Mouse (Mus musculus): ENCODE measurements around the gene Usp7. TPM values are rescaled to one million over a fixed set of nuclear protein-coding genes. Genes with fewer than 3 reads are reported as not detected.
A peak's percentile ranks its signal among the peaks of the same experiment; 100 is the strongest.

The Usp7 gene
- polyA plus RNA-seq, 1 experiment from 2014 or later = 61.4 TPM

- under 1% methylated on average over 18 of the region's 18 CpGs for WGBS
- peak overlapping the region; percentile 60; the same call in 1 of the 2 replicates for H3K27ac ChIP-seq (ENCODE audit: low read depth, low read length)
- H3K9ac ChIP-seq (replicated peaks; ENCODE audit: low read depth, low read length) = peak overlapping the region; percentile 80
- H3K4me1 ChIP-seq (ENCODE audit: control insufficient read depth, insufficient read depth, low read length) = peaks cover 34% of the 10 kb centered on the region
- H3K36me3 ChIP-seq (ENCODE audit: control insufficient read depth, insufficient read depth, low read length) = no peaks in the 10 kb centered on the region
- no peak for ATAC-seq (ENCODE audit: low read depth)
- peak overlapping the region; percentile 89 for H3K4me3 ChIP-seq (ENCODE audit: low read depth, low read length)
- peak overlapping the region; percentile 89 for H3K4me2 ChIP-seq (ENCODE audit: low read depth, low read length)
- H3K27me3 ChIP-seq (ENCODE audit: control insufficient read depth, insufficient read depth, low read length) = no peaks in the 10 kb centered on the region
- no peaks in the 10 kb centered on the region for H3K9me3 ChIP-seq (ENCODE audit: control insufficient read depth, low read length)
These were observed 119.8 kb downstream of the Usp7 start for GRCm38 (mm10) chr16:8672350-8672687.

- Histone ChIP-seq H3K9ac (replicated peaks; ENCODE audit: low read depth, low read length) (peak within 1 kb of the TSS; percentile 80), H3K4me1 (ENCODE audit: control insufficient read depth, insufficient read depth, low read length) (peaks cover 35% of the 10 kb centered on the region), H3K9me3 (ENCODE audit: control insufficient read depth, low read length) (no peaks in the 10 kb centered on the region), H3K4me2 (ENCODE audit: low read depth, low read length) (peak within 1 kb of the TSS; percentile 89), H3K27me3 (ENCODE audit: control insufficient read depth, insufficient read depth, low read length) (no peaks in the 10 kb centered on the region), H3K4me3 (ENCODE audit: low read depth, low read length) (peak within 1 kb of the TSS; percentile 89), H3K36me3 (ENCODE audit: control insufficient read depth, insufficient read depth, low read length) (no peaks in the 10 kb centered on the region), H3K27ac (ENCODE audit: low read depth, low read length) (peak within 1 kb of the TSS; percentile 79)
- under 1% methylated on average over 63 of the region's 67 CpGs for WGBS
- ATAC-seq (ENCODE audit: low read depth) = peak; percentile 93
These were observed 120.4 kb downstream of the Usp7 start, which contains the start of gene Carhsp1 for GRCm38 (mm10) chr16:8671551-8672349. Gene Carhsp1 (minus strand): TSS chr16:8672155.

GRCm38 (mm10) chr16:8670041-8671035 is 121.8 kb downstream of the Usp7 start:
- H3K36me3 ChIP-seq (ENCODE audit: control insufficient read depth, insufficient read depth, low read length) = no peaks in the 10 kb centered on the region
- 6% methylated on average over 14 of the region's 15 CpGs for WGBS
- H3K4me1 ChIP-seq (ENCODE audit: control insufficient read depth, insufficient read depth, low read length) = peaks cover 44% of the 10 kb centered on the region
- no peaks in the 10 kb centered on the region for H3K9me3 ChIP-seq (ENCODE audit: control insufficient read depth, low read length)
- H3K4me2 ChIP-seq (ENCODE audit: low read depth, low read length) = peak overlapping the region; percentile 89
- peak overlapping the region; percentile 80 for H3K9ac ChIP-seq (replicated peaks; ENCODE audit: low read depth, low read length)
- peak overlapping the region; percentile 89 for H3K4me3 ChIP-seq (ENCODE audit: low read depth, low read length)
- H3K27ac ChIP-seq (ENCODE audit: low read depth, low read length) = peak overlapping the region; percentile 79
- ATAC-seq (ENCODE audit: low read depth) = peak; percentile 39
- no peaks in the 10 kb centered on the region for H3K27me3 ChIP-seq (ENCODE audit: control insufficient read depth, insufficient read depth, low read length)

- H3K9me3 ChIP-seq (ENCODE audit: control insufficient read depth, low read length) = no peaks in the 10 kb centered on the region
- peak overlapping the region; percentile 89 for H3K4me2 ChIP-seq (ENCODE audit: low read depth, low read length)
- peak overlapping the region; percentile 89 for H3K4me3 ChIP-seq (ENCODE audit: low read depth, low read length)
- H3K36me3 ChIP-seq (ENCODE audit: control insufficient read depth, insufficient read depth, low read length) = no peaks in the 10 kb centered on the region
- H3K9ac ChIP-seq (replicated peaks; ENCODE audit: low read depth, low read length) = peak overlapping the region; percentile 80
- no peak for ATAC-seq (ENCODE audit: low read depth)
- peaks cover 46% of the 10 kb centered on the region for H3K4me1 ChIP-seq (ENCODE audit: control insufficient read depth, insufficient read depth, low read length)
- WGBS = 50% methylated on average over 5 of the region's 5 CpGs
- peak overlapping the region; percentile 79 for H3K27ac ChIP-seq (ENCODE audit: low read depth, low read length)
- H3K27me3 ChIP-seq (ENCODE audit: control insufficient read depth, insufficient read depth, low read length) = no peaks in the 10 kb centered on the region
These were observed 122.7 kb downstream of the Usp7 start for GRCm38 (mm10) chr16:8669432-8669831.

- Histone ChIP-seq H3K9ac (replicated peaks; ENCODE audit: low read depth, low read length) (no peak overlapping the region), H3K9me3 (ENCODE audit: control insufficient read depth, low read length) (no peaks in the 10 kb centered on the region), H3K4me2 (ENCODE audit: low read depth, low read length) (peak overlapping the region; percentile 16; the same call in 1 of the 2 replicates), H3K36me3 (ENCODE audit: control insufficient read depth, insufficient read depth, low read length) (0 out of 2 replicates have a peak, but pooled peaks cover 5% of the 10 kb centered on the region), H3K27me3 (ENCODE audit: control insufficient read depth, insufficient read depth, low read length) (no peaks in the 10 kb centered on the region), H3K27ac (ENCODE audit: low read depth, low read length) (no peak overlapping the region), H3K4me1 (ENCODE audit: control insufficient read depth, insufficient read depth, low read length) (peaks cover 52% of the 10 kb centered on the region), H3K4me3 (ENCODE audit: low read depth, low read length) (no peak overlapping the region)
- WGBS = 51% methylated on average over 2 of the region's 2 CpGs
- ATAC-seq (ENCODE audit: low read depth) = no peak
These were observed 123.7 kb downstream of the Usp7 start for GRCm38 (mm10) chr16:8668386-8668785.

- Histone ChIP-seq H3K27me3 (ENCODE audit: control insufficient read depth, insufficient read depth, low read length) (no peaks in the 10 kb centered on the region), H3K27ac (ENCODE audit: low read depth, low read length) (no peak overlapping the region), H3K4me1 (ENCODE audit: control insufficient read depth, insufficient read depth, low read length) (peaks cover 52% of the 10 kb centered on the region), H3K9ac (replicated peaks; ENCODE audit: low read depth, low read length) (0 out of 2 replicates have a peak overlapping the region, but pooled peaks have one; percentile 11), H3K4me2 (ENCODE audit: low read depth, low read length) (no peak overlapping the region; the same call in 1 of the 2 replicates), H3K9me3 (ENCODE audit: control insufficient read depth, low read length) (no peaks in the 10 kb centered on the region), H3K36me3 (ENCODE audit: control insufficient read depth, insufficient read depth, low read length) (0 out of 2 replicates have a peak, but pooled peaks cover 5% of the 10 kb centered on the region), H3K4me3 (ENCODE audit: low read depth, low read length) (no peak overlapping the region)
- no peak for ATAC-seq (ENCODE audit: low read depth)
- WGBS = 74% methylated on average over 4 of the region's 4 CpGs
These were observed 124.3 kb downstream of the Usp7 start for GRCm38 (mm10) chr16:8667814-8668213.

GRCm38 (mm10) chr16:8667261-8667660 is 124.8 kb downstream of the Usp7 start:
- H3K4me2 ChIP-seq (ENCODE audit: low read depth, low read length) = no peak overlapping the region; the same call in 1 of the 2 replicates
- H3K4me1 ChIP-seq (ENCODE audit: control insufficient read depth, insufficient read depth, low read length) = peaks cover 52% of the 10 kb centered on the region
- no peaks in the 10 kb centered on the region for H3K27me3 ChIP-seq (ENCODE audit: control insufficient read depth, insufficient read depth, low read length)
- 88% methylated on average over 7 of the region's 7 CpGs for WGBS
- H3K36me3 ChIP-seq (ENCODE audit: control insufficient read depth, insufficient read depth, low read length) = 0 out of 2 replicates have a peak, but pooled peaks cover 5% of the 10 kb centered on the region
- no peak overlapping the region for H3K9ac ChIP-seq (replicated peaks; ENCODE audit: low read depth, low read length)
- no peaks in the 10 kb centered on the region for H3K9me3 ChIP-seq (ENCODE audit: control insufficient read depth, low read length)
- no peak overlapping the region for H3K4me3 ChIP-seq (ENCODE audit: low read depth, low read length)
- no peak for ATAC-seq (ENCODE audit: low read depth)
- H3K27ac ChIP-seq (ENCODE audit: low read depth, low read length) = no peak overlapping the region

GRCm38 (mm10) chr16:8666452-8666851 is 125.7 kb downstream of the Usp7 start:
- Histone ChIP-seq H3K4me2 (ENCODE audit: low read depth, low read length) (no peak overlapping the region), H3K4me3 (ENCODE audit: low read depth, low read length) (no peak overlapping the region), H3K9ac (replicated peaks; ENCODE audit: low read depth, low read length) (no peak overlapping the region), H3K36me3 (ENCODE audit: control insufficient read depth, insufficient read depth, low read length) (peaks cover 5% of the 10 kb centered on the region; the same call in 1 of the 2 replicates), H3K4me1 (ENCODE audit: control insufficient read depth, insufficient read depth, low read length) (peaks cover 52% of the 10 kb centered on the region), H3K9me3 (ENCODE audit: control insufficient read depth, low read length) (no peaks in the 10 kb centered on the region), H3K27ac (ENCODE audit: low read depth, low read length) (no peak overlapping the region), H3K27me3 (ENCODE audit: control insufficient read depth, insufficient read depth, low read length) (no peaks in the 10 kb centered on the region)
- 63% methylated on average over 2 of the region's 2 CpGs for WGBS
- ATAC-seq (ENCODE audit: low read depth) = no peak
